Mouse (Mus musculus) MEL (cell line): ENCODE data around the gene Stap2. TPM values are rescaled to one million over a fixed set of nuclear protein-coding genes. Genes with fewer than 3 reads are reported as not detected.

Experiments used
- DNase-seq: peaks from one replicate; pipeline ENCODE4 v3.0.0; 2011; ENCODE audit warnings: low read depth, low spot score
- H3K27ac ChIP-seq: 2 replicates; pipeline ENCODE4 v1.5.1; 2012; ENCODE audit warnings: low read depth, mild to moderate bottlenecking, control low read depth, low read length, moderate library complexity; ENCODE audit not compliant: control insufficient read depth
- H3K27me3 ChIP-seq, 2 experiments: fragments of 150-350 bp in 1 of 2; sonication (generic) in 1 of 2; 2 replicates each; pipeline ENCODE4 v1.6.1; 2012; ENCODE audit warnings: low read length in 2 of 2, mild to moderate bottlenecking in 2 of 2, improper control_type of control experiment in 1 of 2, moderate library complexity in 1 of 2; ENCODE audit not compliant: insufficient read depth in 2 of 2, control insufficient read depth in 1 of 2
- H3K36me3 ChIP-seq, 2 experiments: 2 replicates each; pipeline ENCODE4 v1.6.1; 2012 to 2014; ENCODE audit warnings: low read length in 2 of 2, improper control_type of control experiment in 1 of 2, inconsistent platforms in 1 of 2, mild to moderate bottlenecking in 1 of 2; ENCODE audit not compliant: insufficient read depth in 2 of 2, control insufficient read depth in 1 of 2
- H3K4me1 ChIP-seq, 2 experiments: fragments of 150-350 bp in 1 of 2; sonication (generic) in 1 of 2; 2 replicates each; pipeline ENCODE4 v1.6.1; 2012; ENCODE audit warnings: low read length in 2 of 2, improper control_type of control experiment in 1 of 2, mild to moderate bottlenecking in 1 of 2; ENCODE audit not compliant: insufficient read depth in 2 of 2, control insufficient read depth in 1 of 2
- H3K4me3 ChIP-seq, 2 experiments: fragments of 150-350 bp in 1 of 2; sonication (generic) in 1 of 2; 2 replicates each; pipeline ENCODE4 v1.5.1; 2012; ENCODE audit warnings: low read depth in 2 of 2, low read length in 2 of 2, mild to moderate bottlenecking in 2 of 2, moderate library complexity in 2 of 2, control low read depth in 1 of 2, improper control_type of control experiment in 1 of 2; ENCODE audit not compliant: control insufficient read depth in 1 of 2, insufficient read depth in 1 of 2
- H3K79me2 ChIP-seq: 2 replicates; pipeline ENCODE4 v1.6.1; 2012; ENCODE audit warnings: mild to moderate bottlenecking, low read length, moderate library complexity; ENCODE audit not compliant: control insufficient read depth, poor library complexity, insufficient read depth
- H3K9ac ChIP-seq: 2 replicates; pipeline ENCODE4 v1.6.1; 2012; ENCODE audit warnings: low read depth, mild to moderate bottlenecking, control low read depth, low read length, moderate library complexity; ENCODE audit not compliant: control insufficient read depth, poor library complexity, severe bottlenecking
- H3K9me3 ChIP-seq: fragments of 150-350 bp; sonication (generic); replicated peaks from 2 replicates; pipeline ENCODE4 v1.6.1; 2012; ENCODE audit warnings: mild to moderate bottlenecking, low read length, improper control_type of control experiment, moderate library complexity; ENCODE audit not compliant: insufficient read depth
- CHD2 ChIP-seq: IDR thresholded peaks from 2 replicates; pipeline ENCODE4 v1.6.1; 2011; ENCODE audit warnings: low read length, improper control_type of control experiment
- CTCF ChIP-seq, 3 experiments: IDR thresholded peaks in 2 of 3; conservative IDR thresholded peaks in 1 of 3; 2 replicates each; pipeline ENCODE4 v1.5.1; 2011 to 2012; ENCODE audit warnings: low read length in 3 of 3, low read depth in 2 of 3, mild to moderate bottlenecking in 2 of 3, improper control_type of control experiment in 1 of 3, inconsistent platforms in 1 of 3, mixed read lengths in 1 of 3, moderate library complexity in 1 of 3; ENCODE audit not compliant: control insufficient read depth in 1 of 3, insufficient read depth in 1 of 3, poor library complexity in 1 of 3, severe bottlenecking in 1 of 3
- ETS1 ChIP-seq: IDR thresholded peaks from 2 replicates; pipeline ENCODE4 v1.6.1; 2012; ENCODE audit warnings: low read depth, mild to moderate bottlenecking, inconsistent platforms, low read length, improper control_type of control experiment, moderate library complexity
- GATA1 ChIP-seq: IDR thresholded peaks from 2 replicates; pipeline ENCODE4 v1.6.1; 2011; ENCODE audit warnings: low read depth, low read length, improper control_type of control experiment
- JUND ChIP-seq: IDR thresholded peaks from 2 replicates; pipeline ENCODE4 v1.6.1; 2011; ENCODE audit warnings: low read depth, mild to moderate bottlenecking, improper control_type of control experiment, low read length
- KAT2A ChIP-seq: conservative IDR thresholded peaks from 2 replicates; pipeline ENCODE4 v1.6.1; 2012; ENCODE audit warnings: low read depth, low read length, improper control_type of control experiment, inconsistent platforms
- MAFK ChIP-seq: IDR thresholded peaks from 2 replicates; pipeline ENCODE4 v1.6.1; 2011; ENCODE audit warnings: low read depth, mild to moderate bottlenecking, low read length, improper control_type of control experiment, borderline replicate concordance
- MEF2A ChIP-seq: IDR thresholded peaks from 2 replicates; pipeline ENCODE4 v1.6.1; 2014; ENCODE audit warnings: low read depth, mild to moderate bottlenecking, inconsistent platforms, low read length, improper control_type of control experiment; ENCODE audit not compliant: poor library complexity, insufficient replicate concordance, severe bottlenecking; ENCODE audit errors: extremely low read depth
- POLR2AphosphoS2 ChIP-seq: IDR thresholded peaks from 2 replicates; pipeline ENCODE4 v1.6.1; 2011; ENCODE audit warnings: low read length, improper control_type of control experiment
- POLR2AphosphoS5 ChIP-seq: IDR thresholded peaks from 2 replicates; pipeline ENCODE4 v1.6.1; 2012; ENCODE audit warnings: low read depth, borderline replicate concordance, mild to moderate bottlenecking, inconsistent platforms, low read length, moderate library complexity, mixed read lengths
- RAD21 ChIP-seq: IDR thresholded peaks from 2 replicates; pipeline ENCODE4 v1.6.1; 2011; ENCODE audit warnings: mild to moderate bottlenecking, low read depth, low read length, improper control_type of control experiment
- SIN3A ChIP-seq: IDR thresholded peaks from 2 replicates; pipeline ENCODE4 v1.6.1; 2012; ENCODE audit warnings: low read length, improper control_type of control experiment, inconsistent platforms
- TCF12 ChIP-seq: IDR thresholded peaks from 2 replicates; pipeline ENCODE4 v1.6.1; 2014; ENCODE audit warnings: low read depth, mild to moderate bottlenecking, inconsistent platforms, low read length, improper control_type of control experiment, moderate library complexity
- UBTF ChIP-seq: IDR thresholded peaks from 2 replicates; pipeline ENCODE4 v1.6.1; 2012; ENCODE audit warnings: low read depth, mild to moderate bottlenecking, inconsistent platforms, low read length, improper control_type of control experiment, moderate library complexity, borderline replicate concordance; ENCODE audit not compliant: insufficient read depth
- USF1 ChIP-seq: IDR thresholded peaks from 2 replicates; pipeline ENCODE4 v1.6.1; 2014; ENCODE audit warnings: low read depth, mild to moderate bottlenecking, inconsistent platforms, low read length, improper control_type of control experiment, moderate library complexity
- polyA plus RNA-seq, 2 experiments: library from polyadenylated mRNA; stranded (reverse) in 1 of 2; unstranded in 1 of 2; fragments of >175 nt in 1 of 2; fragments of >200 nt in 1 of 2; gene quantifications; 2 replicates each; pipeline versions ENCODE4 v1.2.1 to v1.2.4; 2012; ENCODE audit warnings: low replicate concordance in 2 of 2, low read depth in 1 of 2; ENCODE audit not compliant: insufficient read length in 2 of 2, insufficient read depth in 1 of 2, missing spikeins in 1 of 2
- total RNA-seq: library from RNA; depleted of rRNA; stranded (reverse); fragments of 300-350 nt; gene quantifications from 2 replicates; pipeline ENCODE4 v1.2.3, GENCODE M21; 2012

Gene Stap2
- total and polyA plus RNA-seq, 3 experiments: 0.08 TPM; not detected in 1

GRCm38 (mm10) chr17:56003000-56003399 is 2.4 kb downstream of the Stap2 start:
- Histone ChIP-seq H3K9ac (no peak overlapping the region), H3K27ac (no peak overlapping the region), H3K4me1 (peaks cover 0 to 6% of the 10 kb centered on the region in 2 experiments; a peak in 2 of 4 replicates), H3K4me3 (no peak overlapping the region), H3K36me3 (peaks cover 0 to 4% of the 10 kb centered on the region in 2 experiments; a peak in 1 of 4 replicates), H3K79me2 (no peaks in the 10 kb centered on the region), H3K9me3 (no peaks in the 10 kb centered on the region), H3K27me3 (peaks cover 0 to under 1% of the 10 kb centered on the region in 2 experiments; a peak in 1 of 4 replicates)
- no peak for DNase-seq
- TF ChIP-seq MEF2A: no peak
- TF ChIP-seq ETS1: no peak
- TF ChIP-seq SIN3A: no peak
- TF ChIP-seq TCF12: no peak
- TF ChIP-seq CHD2: no peak

GRCm38 (mm10) chr17:55999794-56000499 is 5.4 kb downstream of the Stap2 start:
- TF ChIP-seq CHD2 (no peak), UBTF (no peak), ETS1 (no peak), POLR2AphosphoS2 (no peak), MAFK (no peak), POLR2AphosphoS5 (no peak), SIN3A (no peak), GATA1 (no peak), RAD21 (no peak), JUND (no peak), USF1 (no peak), KAT2A (no peak), CTCF (IDR thresholded peaks at IDR 0.05 in 2 of 3, conservative IDR thresholded peaks at IDR 0.05 in 1 of 3; ENCODE audit: control insufficient read depth in 1 of 3, insufficient read depth in 1 of 3, low read depth in 2 of 3, low read length in 3 of 3, poor library complexity in 1 of 3, severe bottlenecking in 1 of 3) (no peak)
- H3K79me2 ChIP-seq: no peaks in the 10 kb centered on the region
- H3K4me1 ChIP-seq: no peaks in the 10 kb centered on the region
- H3K36me3 ChIP-seq: no peaks in the 10 kb centered on the region
- no peak for DNase-seq
- H3K9ac ChIP-seq: no peak overlapping the region
- no peaks in the 10 kb centered on the region for H3K9me3 ChIP-seq
- H3K4me3 ChIP-seq: no peak overlapping the region
- peaks cover 0 to 1% of the 10 kb centered on the region in 2 experiments; a peak in 2 of 4 replicates for H3K27me3 ChIP-seq
- no peak overlapping the region for H3K27ac ChIP-seq
